Mouse (Mus musculus): ENCODE data around the gene 2310057M21Rik. TPM values are rescaled to one million over a fixed set of nuclear protein-coding genes. Genes with fewer than 3 reads are reported as not detected.

Gene 2310057M21Rik
- polyA plus RNA-seq, 1 experiment from 2014 or later, result 21.9 TPM

- H3K4me3 ChIP-seq (ENCODE audit: low read depth, low read length), result no peak overlapping the region
- H3K9ac ChIP-seq (ENCODE audit: low read depth, low read length), result no peak overlapping the region
- H3K4me2 ChIP-seq (ENCODE audit: low read depth, low read length), result no peak overlapping the region
- no peaks in the 10 kb centered on the region for H3K36me3 ChIP-seq (ENCODE audit: control insufficient read depth, insufficient read depth, low read length)
- DNase-seq (ENCODE audit: low spot score), result no peak
- no peak overlapping the region for H3K27ac ChIP-seq (replicated peaks; ENCODE audit: low read depth, low read length)
- H3K9me3 ChIP-seq (ENCODE audit: control insufficient read depth, low read length), result no peaks in the 10 kb centered on the region
- H3K4me1 ChIP-seq (ENCODE audit: control insufficient read depth, insufficient read depth, low read length), result no peaks in the 10 kb centered on the region
- WGBS, result 72% methylated on average over 8 of the region's 8 CpGs
- H3K27me3 ChIP-seq (replicated peaks; ENCODE audit: control insufficient read depth, insufficient read depth, low read length), result no peaks in the 10 kb centered on the region
- ATAC-seq (ENCODE audit: low read depth), result no peak
Measured at GRCm38 (mm10) chr7:131303340-131303739, 59.2 kb downstream of the 2310057M21Rik start.

DNA sequence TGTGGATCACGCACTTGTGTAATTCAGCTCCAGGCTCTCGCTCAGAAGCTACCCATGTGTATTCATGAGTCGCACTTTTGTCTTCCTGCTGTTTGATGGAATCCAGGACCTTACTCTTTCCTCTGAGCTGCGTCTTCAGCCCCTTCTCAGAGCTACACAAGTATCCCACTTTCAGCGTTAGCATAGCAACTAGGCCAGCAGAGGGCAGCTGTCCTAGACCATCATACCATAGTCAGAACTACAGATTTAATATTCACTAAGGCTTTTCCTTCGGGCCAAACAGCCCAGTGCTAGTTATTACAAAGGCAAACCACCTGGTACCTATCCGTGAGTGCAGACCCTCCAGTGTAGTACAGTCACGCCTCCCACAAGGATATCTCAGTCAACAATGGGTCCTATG is 65.4 kb downstream of the 2310057M21Rik start:
- H3K27me3 ChIP-seq (replicated peaks; ENCODE audit: control insufficient read depth, insufficient read depth, low read length), result no peaks in the 10 kb centered on the region

More for the DNA sequence above, 65.4 kb downstream of the 2310057M21Rik start:
- H3K36me3 ChIP-seq (ENCODE audit: control insufficient read depth, insufficient read depth, low read length), result no peaks in the 10 kb centered on the region
- H3K9ac ChIP-seq (ENCODE audit: low read depth, low read length), result no peak overlapping the region
- 77% methylated on average over 8 of the region's 8 CpGs for WGBS
- H3K4me1 ChIP-seq (ENCODE audit: control insufficient read depth, insufficient read depth, low read length), result no peaks in the 10 kb centered on the region
- ATAC-seq (ENCODE audit: low read depth) (no peak), DNase-seq (ENCODE audit: low spot score) (no peak)
- H3K9me3 ChIP-seq (ENCODE audit: control insufficient read depth, low read length), result no peaks in the 10 kb centered on the region
- H3K4me3 ChIP-seq (ENCODE audit: low read depth, low read length), result no peak overlapping the region
- no peak overlapping the region for H3K4me2 ChIP-seq (ENCODE audit: low read depth, low read length)
- no peak overlapping the region for H3K27ac ChIP-seq (replicated peaks; ENCODE audit: low read depth, low read length)

Other genes starting within 250 kb of the 2310057M21Rik start
- gene 4933402N03Rik, start 216.4 kb downstream of the 2310057M21Rik start, polyA plus RNA-seq (2014; fragmentation: Nextera tagmentation; extraction: Ambion mirVana), result not detected in 2 replicates
- gene 5430419D17Rik, start 188.4 kb downstream of the 2310057M21Rik start, polyA plus RNA-seq (2014; fragmentation: Nextera tagmentation; extraction: Ambion mirVana), result not detected in 2 replicates
- 0.17 TPM in 1 of 2 replicates, not detected in the other for gene Cuzd1, start 40.5 kb downstream of the 2310057M21Rik start, polyA plus RNA-seq (2014; fragmentation: Nextera tagmentation; extraction: Ambion mirVana)
- not detected in 2 replicates for gene Fam24b, start 33.2 kb downstream of the 2310057M21Rik start, polyA plus RNA-seq (2014; fragmentation: Nextera tagmentation; extraction: Ambion mirVana)
- gene Fam24a, start 28.9 kb downstream of the 2310057M21Rik start, polyA plus RNA-seq (2014; fragmentation: Nextera tagmentation; extraction: Ambion mirVana), result 0.31 TPM in 1 of 2 replicates, not detected in the other
- gene Pstk, start 8.4 kb upstream of the 2310057M21Rik start, polyA plus RNA-seq (2014; fragmentation: Nextera tagmentation; extraction: Ambion mirVana), result 60.3 and 62.9 TPM in 2 replicates
- 15.3 and 16.5 TPM in 2 replicates for gene Ikzf5, start 47.8 kb upstream of the 2310057M21Rik start, polyA plus RNA-seq (2014; fragmentation: Nextera tagmentation; extraction: Ambion mirVana)
- gene Acadsb, start 47.8 kb upstream of the 2310057M21Rik start, polyA plus RNA-seq (2014; fragmentation: Nextera tagmentation; extraction: Ambion mirVana), result 91.3 and 109 TPM in 2 replicates
- gene Hmx3, start 180.1 kb upstream of the 2310057M21Rik start, polyA plus RNA-seq (2014; fragmentation: Nextera tagmentation; extraction: Ambion mirVana), result 0.26 and 0.37 TPM in 2 replicates
- 0.17 and 0.39 TPM in 2 replicates for gene Hmx2, start 186.0 kb upstream of the 2310057M21Rik start, polyA plus RNA-seq (2014; fragmentation: Nextera tagmentation; extraction: Ambion mirVana)
- gene Bub3, start 197.5 kb upstream of the 2310057M21Rik start, polyA plus RNA-seq (2014; fragmentation: Nextera tagmentation; extraction: Ambion mirVana), result 157 and 183 TPM in 2 replicates

Measured in embryonic facial prominence, embryonic 14.5 days (tissue).